Mouse (Mus musculus) MEL (cell line): ENCODE data around the gene Ndufs8. TPM values are rescaled to one million over a fixed set of nuclear protein-coding genes. Genes with fewer than 3 reads are reported as not detected.

ENCODE experiments used
- DNase-seq: peaks from one replicate; pipeline ENCODE4 v3.0.0; 2011; ENCODE audit warnings: low read depth, low spot score
- H3K27ac ChIP-seq: 2 replicates; pipeline ENCODE4 v1.5.1; 2012; ENCODE audit warnings: low read depth, mild to moderate bottlenecking, control low read depth, low read length, moderate library complexity; ENCODE audit not compliant: control insufficient read depth
- H3K27me3 ChIP-seq, 2 experiments: fragments of 150-350 bp in 1 of 2; sonication (generic) in 1 of 2; 2 replicates each; pipeline ENCODE4 v1.6.1; 2012; ENCODE audit warnings: low read length in 2 of 2, mild to moderate bottlenecking in 2 of 2, improper control_type of control experiment in 1 of 2, moderate library complexity in 1 of 2; ENCODE audit not compliant: insufficient read depth in 2 of 2, control insufficient read depth in 1 of 2
- H3K36me3 ChIP-seq, 2 experiments: 2 replicates each; pipeline ENCODE4 v1.6.1; 2012 to 2014; ENCODE audit warnings: low read length in 2 of 2, improper control_type of control experiment in 1 of 2, inconsistent platforms in 1 of 2, mild to moderate bottlenecking in 1 of 2; ENCODE audit not compliant: insufficient read depth in 2 of 2, control insufficient read depth in 1 of 2
- H3K4me1 ChIP-seq, 2 experiments: fragments of 150-350 bp in 1 of 2; sonication (generic) in 1 of 2; 2 replicates each; pipeline ENCODE4 v1.6.1; 2012; ENCODE audit warnings: low read length in 2 of 2, improper control_type of control experiment in 1 of 2, mild to moderate bottlenecking in 1 of 2; ENCODE audit not compliant: insufficient read depth in 2 of 2, control insufficient read depth in 1 of 2
- H3K4me3 ChIP-seq, 2 experiments: fragments of 150-350 bp in 1 of 2; sonication (generic) in 1 of 2; 2 replicates each; pipeline ENCODE4 v1.5.1; 2012; ENCODE audit warnings: low read depth in 2 of 2, low read length in 2 of 2, mild to moderate bottlenecking in 2 of 2, moderate library complexity in 2 of 2, control low read depth in 1 of 2, improper control_type of control experiment in 1 of 2; ENCODE audit not compliant: control insufficient read depth in 1 of 2, insufficient read depth in 1 of 2
- H3K79me2 ChIP-seq: 2 replicates; pipeline ENCODE4 v1.6.1; 2012; ENCODE audit warnings: mild to moderate bottlenecking, low read length, moderate library complexity; ENCODE audit not compliant: control insufficient read depth, poor library complexity, insufficient read depth
- H3K9ac ChIP-seq: 2 replicates; pipeline ENCODE4 v1.6.1; 2012; ENCODE audit warnings: low read depth, mild to moderate bottlenecking, control low read depth, low read length, moderate library complexity; ENCODE audit not compliant: control insufficient read depth, poor library complexity, severe bottlenecking
- H3K9me3 ChIP-seq: fragments of 150-350 bp; sonication (generic); replicated peaks from 2 replicates; pipeline ENCODE4 v1.6.1; 2012; ENCODE audit warnings: mild to moderate bottlenecking, low read length, improper control_type of control experiment, moderate library complexity; ENCODE audit not compliant: insufficient read depth
- BHLHE40 ChIP-seq: IDR thresholded peaks from 2 replicates; pipeline ENCODE4 v1.6.1; 2012; ENCODE audit warnings: low read depth, mild to moderate bottlenecking, inconsistent platforms, low read length, improper control_type of control experiment, borderline replicate concordance
- CHD1 ChIP-seq: IDR thresholded peaks from 2 replicates; pipeline ENCODE4 v1.6.1; 2012; ENCODE audit warnings: low read depth, mild to moderate bottlenecking, inconsistent platforms, low read length, improper control_type of control experiment
- CHD2 ChIP-seq: IDR thresholded peaks from 2 replicates; pipeline ENCODE4 v1.6.1; 2011; ENCODE audit warnings: low read length, improper control_type of control experiment
- CTCF ChIP-seq, 3 experiments: IDR thresholded peaks in 2 of 3; conservative IDR thresholded peaks in 1 of 3; 2 replicates each; pipeline ENCODE4 v1.5.1; 2011 to 2012; ENCODE audit warnings: low read length in 3 of 3, low read depth in 2 of 3, mild to moderate bottlenecking in 2 of 3, improper control_type of control experiment in 1 of 3, inconsistent platforms in 1 of 3, mixed read lengths in 1 of 3, moderate library complexity in 1 of 3; ENCODE audit not compliant: control insufficient read depth in 1 of 3, insufficient read depth in 1 of 3, poor library complexity in 1 of 3, severe bottlenecking in 1 of 3
- E2F4 ChIP-seq: IDR thresholded peaks from 2 replicates; pipeline ENCODE4 v1.6.1; 2011; ENCODE audit warnings: low read depth, low read length, improper control_type of control experiment, borderline replicate concordance
- ELF1 ChIP-seq: IDR thresholded peaks from 2 replicates; pipeline ENCODE4 v1.6.1; 2014; ENCODE audit warnings: low read depth, mild to moderate bottlenecking, inconsistent platforms, low read length, improper control_type of control experiment, moderate library complexity
- EP300 ChIP-seq, 2 experiments: IDR thresholded peaks; 2 replicates each; pipeline ENCODE4 v1.6.1; 2011; ENCODE audit warnings: improper control_type of control experiment in 2 of 2, low read length in 2 of 2, low read depth in 1 of 2, mild to moderate bottlenecking in 1 of 2
- GABPA ChIP-seq: IDR thresholded peaks from 2 replicates; pipeline ENCODE4 v1.6.1; 2012; ENCODE audit warnings: low read depth, mild to moderate bottlenecking, inconsistent platforms, low read length, improper control_type of control experiment, moderate library complexity
- HCFC1 ChIP-seq: IDR thresholded peaks from 2 replicates; pipeline ENCODE4 v1.6.1; 2012; ENCODE audit warnings: low read depth, mild to moderate bottlenecking, inconsistent platforms, low read length, improper control_type of control experiment, moderate library complexity
- MAFK ChIP-seq: IDR thresholded peaks from 2 replicates; pipeline ENCODE4 v1.6.1; 2011; ENCODE audit warnings: low read depth, mild to moderate bottlenecking, low read length, improper control_type of control experiment, borderline replicate concordance
- MAZ ChIP-seq: IDR thresholded peaks from 2 replicates; pipeline ENCODE4 v1.6.1; 2012; ENCODE audit warnings: low read depth, mild to moderate bottlenecking, inconsistent platforms, low read length, improper control_type of control experiment
- MEF2A ChIP-seq: IDR thresholded peaks from 2 replicates; pipeline ENCODE4 v1.6.1; 2014; ENCODE audit warnings: low read depth, mild to moderate bottlenecking, inconsistent platforms, low read length, improper control_type of control experiment; ENCODE audit not compliant: poor library complexity, insufficient replicate concordance, severe bottlenecking; ENCODE audit errors: extremely low read depth
- MXI1 ChIP-seq: IDR thresholded peaks from 2 replicates; pipeline ENCODE4 v1.6.1; 2011; ENCODE audit warnings: mild to moderate bottlenecking, low read depth, low read length, improper control_type of control experiment
- MYB ChIP-seq: IDR thresholded peaks from 2 replicates; pipeline ENCODE4 v1.6.1; 2011; ENCODE audit warnings: mild to moderate bottlenecking, low read depth, low read length, improper control_type of control experiment
- NELFE ChIP-seq: IDR thresholded peaks from 2 replicates; pipeline ENCODE4 v1.6.1; 2011; ENCODE audit warnings: low read depth, low read length, improper control_type of control experiment
- NRF1 ChIP-seq: IDR thresholded peaks from 2 replicates; pipeline ENCODE4 v1.6.1; 2014; ENCODE audit warnings: low read depth, mild to moderate bottlenecking, inconsistent platforms, low read length, improper control_type of control experiment, moderate library complexity; ENCODE audit not compliant: poor library complexity, insufficient read depth, severe bottlenecking
- POLR2A ChIP-seq, 2 experiments: IDR thresholded peaks; 2 replicates each; pipeline ENCODE4 v1.6.1; 2011 to 2012; ENCODE audit warnings: low read length in 2 of 2, mild to moderate bottlenecking in 2 of 2, control low read depth in 1 of 2, improper control_type of control experiment in 1 of 2, low read depth in 1 of 2, moderate library complexity in 1 of 2; ENCODE audit not compliant: control insufficient read depth in 1 of 2, insufficient read depth in 1 of 2, poor library complexity in 1 of 2
- POLR2AphosphoS2 ChIP-seq: IDR thresholded peaks from 2 replicates; pipeline ENCODE4 v1.6.1; 2011; ENCODE audit warnings: low read length, improper control_type of control experiment
- POLR2AphosphoS5 ChIP-seq: IDR thresholded peaks from 2 replicates; pipeline ENCODE4 v1.6.1; 2012; ENCODE audit warnings: low read depth, borderline replicate concordance, mild to moderate bottlenecking, inconsistent platforms, low read length, moderate library complexity, mixed read lengths
- RAD21 ChIP-seq: IDR thresholded peaks from 2 replicates; pipeline ENCODE4 v1.6.1; 2011; ENCODE audit warnings: mild to moderate bottlenecking, low read depth, low read length, improper control_type of control experiment
- SMC3 ChIP-seq: IDR thresholded peaks from 2 replicates; pipeline ENCODE4 v1.6.1; 2011; ENCODE audit warnings: low read depth, low read length, improper control_type of control experiment
- TAL1 ChIP-seq: IDR thresholded peaks from 2 replicates; pipeline ENCODE4 v1.6.1; 2012; ENCODE audit warnings: mild to moderate bottlenecking, inconsistent platforms, low read length, moderate library complexity, mixed read lengths
- TBP ChIP-seq: IDR thresholded peaks from 2 replicates; pipeline ENCODE4 v1.8.0; 2011; ENCODE audit warnings: low read depth, low read length, improper control_type of control experiment
- TCF12 ChIP-seq: IDR thresholded peaks from 2 replicates; pipeline ENCODE4 v1.6.1; 2014; ENCODE audit warnings: low read depth, mild to moderate bottlenecking, inconsistent platforms, low read length, improper control_type of control experiment, moderate library complexity
- UBTF ChIP-seq: IDR thresholded peaks from 2 replicates; pipeline ENCODE4 v1.6.1; 2012; ENCODE audit warnings: low read depth, mild to moderate bottlenecking, inconsistent platforms, low read length, improper control_type of control experiment, moderate library complexity, borderline replicate concordance; ENCODE audit not compliant: insufficient read depth
- ZC3H11A ChIP-seq: IDR thresholded peaks from 2 replicates; pipeline ENCODE4 v1.6.1; 2012; ENCODE audit warnings: low read depth, mild to moderate bottlenecking, inconsistent platforms, low read length, improper control_type of control experiment
- ZMIZ1 ChIP-seq: IDR thresholded peaks from 2 replicates; pipeline ENCODE4 v1.6.1; 2012; ENCODE audit warnings: low read depth, mild to moderate bottlenecking, inconsistent platforms, low read length, improper control_type of control experiment, moderate library complexity
- ZNF384 ChIP-seq: IDR thresholded peaks from 2 replicates; pipeline ENCODE4 v1.6.1; 2012; ENCODE audit warnings: low read depth, mild to moderate bottlenecking, inconsistent platforms, low read length, improper control_type of control experiment
- polyA plus RNA-seq, 2 experiments: library from polyadenylated mRNA; stranded (reverse) in 1 of 2; unstranded in 1 of 2; fragments of >175 nt in 1 of 2; fragments of >200 nt in 1 of 2; gene quantifications; 2 replicates each; pipeline versions ENCODE4 v1.2.1 to v1.2.4; 2012; ENCODE audit warnings: low replicate concordance in 2 of 2, low read depth in 1 of 2; ENCODE audit not compliant: insufficient read length in 2 of 2, insufficient read depth in 1 of 2, missing spikeins in 1 of 2
- total RNA-seq: library from RNA; depleted of rRNA; stranded (reverse); fragments of 300-350 nt; gene quantifications from 2 replicates; pipeline ENCODE4 v1.2.3, GENCODE M21; 2012

The Ndufs8 gene
- total and polyA plus RNA-seq, 3 experiments = 205 to 243 TPM; not detected in 1

- Histone ChIP-seq H3K36me3 (peaks cover 0 to 5% of the 10 kb centered on the region in 2 experiments; a peak in 2 of 4 replicates), H3K27ac (no peak overlapping the region)
- peak; percentile 71 for DNase-seq
- TF ChIP-seq BHLHE40 (no peak), CTCF (IDR thresholded peaks at IDR 0.05 in 2 of 3, conservative IDR thresholded peaks at IDR 0.05 in 1 of 3; ENCODE audit: control insufficient read depth in 1 of 3, insufficient read depth in 1 of 3, low read depth in 2 of 3, low read length in 3 of 3, poor library complexity in 1 of 3, severe bottlenecking in 1 of 3) (peak; percentile 76 to 94 (median 83)), MEF2A (no peak), EP300 (IDR thresholded peaks at IDR 0.05; ENCODE audit: low read depth in 1 of 2, low read length in 2 of 2) (no peak), ZMIZ1 (no peak), UBTF (no peak), ELF1 (no peak), HCFC1 (no peak), GABPA (no peak), TCF12 (no peak), NRF1 (no peak), MXI1 (no peak), ZNF384 (no peak), TBP (no peak), MAFK (no peak), MYB (no peak), RAD21 (peak; percentile 86), TAL1 (no peak), CHD2 (no peak), ZC3H11A (peak; percentile 68), SMC3 (peak; percentile 69), POLR2A (IDR thresholded peaks at IDR 0.05; ENCODE audit: control insufficient read depth in 1 of 2, insufficient read depth in 1 of 2, low read depth in 1 of 2, low read length in 2 of 2, poor library complexity in 1 of 2) (no peak), CHD1 (no peak), NELFE (no peak), MAZ (no peak), POLR2AphosphoS2 (no peak), POLR2AphosphoS5 (no peak), E2F4 (no peak)
- TF ChIP-seq, all 39 proteins: peak for 4
- Histone ChIP-seq H3K9ac (no peak overlapping the region), H3K4me1 (peaks cover 4 to 6% of the 10 kb centered on the region in 2 experiments; a peak in 3 of 4 replicates), H3K4me3 (no peak overlapping the region), H3K79me2 (no peaks in the 10 kb centered on the region), H3K9me3 (no peaks in the 10 kb centered on the region), H3K27me3 (no peaks in the 10 kb centered on the region)
Measured at GRCm38 (mm10) chr19:3946715-3947114, 34.1 kb upstream of the Ndufs8 start.
